Mouse (Mus musculus) lung, embryonic 14.5 days (tissue): ENCODE results near the gene Sept12. TPM values are rescaled to one million over a fixed set of nuclear protein-coding genes. Genes with fewer than 3 reads are reported as not detected.

ENCODE experiments used
- ATAC-seq: fragments of 200-750 bp; cut with Nextera tagmentation; 2 replicates; pipeline ENCODE4 v1.8.0; 2017; ENCODE audit warnings: mild to moderate bottlenecking, moderate TSS enrichment, moderate library complexity; ENCODE audit not compliant: insufficient read depth
- DNase-seq: peaks from one replicate; pipeline ENCODE4 v3.0.0-alpha.2; 2015
- H3K27ac ChIP-seq: fragments of 300-500 bp; sonication (generic); 2 replicates; pipeline ENCODE4 v1.5.1; 2014; ENCODE audit warnings: low read depth, mild to moderate bottlenecking, moderate library complexity
- H3K27me3 ChIP-seq: fragments of 300-500 bp; sonication (generic); 2 replicates; pipeline ENCODE4 v1.6.1; 2014; ENCODE audit warnings: low read length, control low read depth; ENCODE audit not compliant: insufficient read depth
- H3K36me3 ChIP-seq: fragments of 300-500 bp; sonication (generic); 2 replicates; pipeline ENCODE4 v1.6.1; 2014; ENCODE audit warnings: control low read depth; ENCODE audit not compliant: insufficient read depth
- H3K4me1 ChIP-seq: fragments of 300-500 bp; sonication (generic); 2 replicates; pipeline ENCODE4 v1.6.1; 2014; ENCODE audit warnings: antibody characterized with exemption, control low read depth; ENCODE audit not compliant: insufficient read depth
- H3K4me2 ChIP-seq: fragments of 300-500 bp; sonication (generic); 2 replicates; pipeline ENCODE4 v1.6.1; 2014; ENCODE audit warnings: mild to moderate bottlenecking
- H3K4me3 ChIP-seq: fragments of 300-500 bp; sonication (generic); 2 replicates; pipeline ENCODE4 v1.5.1; 2014; ENCODE audit warnings: low read depth, low read length
- H3K9ac ChIP-seq: fragments of 300-500 bp; sonication (generic); 2 replicates; pipeline ENCODE4 v1.6.1; 2014
- H3K9me3 ChIP-seq: fragments of 300-500 bp; sonication (generic); 2 replicates; pipeline ENCODE4 v1.6.1; 2016; ENCODE audit warnings: low read depth, low read length, control low read depth
- CTCF ChIP-seq: IDR thresholded peaks from 2 replicates; pipeline ENCODE4 v1.5.1; 2016; ENCODE audit warnings: antibody characterized with exemption, low read depth
- WGBS: fragments of 180-500 bp; shearing (Covaris S2); extraction: QIAGEN DNeasy Blood & Tissue Kit; methylation state at CpG from one replicate; pipeline ENCODE4 v1.1.7; 2014; 5-methylcytosine and 5-hydroxymethylcytosine counted together
- polyA plus RNA-seq: library from polyadenylated mRNA; unstranded; fragments of >200 nt; fragmentation: Nextera tagmentation; extraction: Ambion mirVana; gene quantifications from 2 replicates; pipeline ENCODE4 v1.2.1, GENCODE M21; 2014

The Sept12 gene
- polyA plus RNA-seq = 0.14 and 0.20 TPM in 2 replicates

GRCm38 (mm10) chr16:4997553-4997952 is at the start of gene Sept12:
Sept12 (minus strand) TSS chr16:4997852.
- Histone ChIP-seq H3K4me2 (no peak within 1 kb of the TSS), H3K9me3 (no peaks in the 10 kb centered on the region), H3K27me3 (no peaks in the 10 kb centered on the region), H3K4me1 (no peaks in the 10 kb centered on the region), H3K4me3 (no peak within 1 kb of the TSS), H3K27ac (no peak within 1 kb of the TSS), H3K36me3 (no peaks in the 10 kb centered on the region), H3K9ac (no peak within 1 kb of the TSS)
- TF ChIP-seq CTCF = no peak
- DNase-seq (peak; percentile 13), ATAC-seq (no peak)
- 36% methylated on average over 2 of the region's 3 CpGs for WGBS

- no peaks in the 10 kb centered on the region for H3K9me3 ChIP-seq
Observed at GRCm38 (mm10) chr16:5045322-5045721, 47.7 kb upstream of the Sept12 start.

GRCm38 (mm10) chr16:5036649-5037234 is 39.1 kb upstream of the Sept12 start:
- H3K27me3 ChIP-seq = no peaks in the 10 kb centered on the region
- H3K4me3 ChIP-seq = no peak overlapping the region
- H3K9me3 ChIP-seq = no peaks in the 10 kb centered on the region
- H3K4me2 ChIP-seq = no peak overlapping the region
- DNase-seq (no peak), ATAC-seq (no peak)
- H3K36me3 ChIP-seq = peaks cover 95% of the 10 kb centered on the region
- H3K9ac ChIP-seq = no peak overlapping the region
- TF ChIP-seq CTCF = no peak
- H3K27ac ChIP-seq = no peak overlapping the region
- WGBS = 71% methylated on average over 5 of the region's 5 CpGs
- no peaks in the 10 kb centered on the region for H3K4me1 ChIP-seq

More at GRCm38 (mm10) chr16:5045322-5045721, 47.7 kb upstream of the Sept12 start:
- DNase-seq (no peak), ATAC-seq (no peak)
- H3K27me3 ChIP-seq = no peaks in the 10 kb centered on the region
- no peak overlapping the region for H3K9ac ChIP-seq
- H3K27ac ChIP-seq = no peak overlapping the region
- WGBS = 93% methylated on average over 3 of the region's 3 CpGs
- no peaks in the 10 kb centered on the region for H3K4me1 ChIP-seq
- no peak overlapping the region for H3K4me2 ChIP-seq
- peaks cover 69% of the 10 kb centered on the region for H3K36me3 ChIP-seq
- H3K4me3 ChIP-seq = no peak overlapping the region
- no peak for TF ChIP-seq CTCF

GRCm38 (mm10) chr16:5035591-5035990 is 37.9 kb upstream of the Sept12 start:
- peaks cover 95% of the 10 kb centered on the region for H3K36me3 ChIP-seq
- WGBS = 95% methylated on average over 3 of the region's 3 CpGs
- no peaks in the 10 kb centered on the region for H3K27me3 ChIP-seq
- no peaks in the 10 kb centered on the region for H3K9me3 ChIP-seq
- no peak overlapping the region for H3K4me3 ChIP-seq
- H3K4me1 ChIP-seq = no peaks in the 10 kb centered on the region
- no peak overlapping the region for H3K27ac ChIP-seq
- ATAC-seq (no peak), DNase-seq (no peak)
- H3K9ac ChIP-seq = no peak overlapping the region
- no peak overlapping the region for H3K4me2 ChIP-seq
- no peak for TF ChIP-seq CTCF

GRCm38 (mm10) chr16:5029847-5030246 is 32.2 kb upstream of the Sept12 start:
- peaks cover 99% of the 10 kb centered on the region for H3K36me3 ChIP-seq
- ATAC-seq = no peak
- no peak for DNase-seq

GRCm38 (mm10) chr16:5024021-5024420 is 26.4 kb upstream of the Sept12 start:
- DNase-seq = no peak
- TF ChIP-seq CTCF = no peak
- H3K27ac ChIP-seq = no peak overlapping the region
- no peak for ATAC-seq
- no peak overlapping the region for H3K9ac ChIP-seq
- H3K9me3 ChIP-seq = no peaks in the 10 kb centered on the region
- H3K27me3 ChIP-seq = no peaks in the 10 kb centered on the region
- WGBS = 88% methylated on average over 3 of the region's 3 CpGs
- peaks cover 98% of the 10 kb centered on the region for H3K36me3 ChIP-seq
- no peak overlapping the region for H3K4me2 ChIP-seq
- H3K4me1 ChIP-seq = no peaks in the 10 kb centered on the region
- no peak overlapping the region for H3K4me3 ChIP-seq

More at GRCm38 (mm10) chr16:5029847-5030246, 32.2 kb upstream of the Sept12 start:
- no peak overlapping the region for H3K4me3 ChIP-seq
- 30% methylated on average over 2 of the region's 2 CpGs for WGBS
- H3K27me3 ChIP-seq = no peaks in the 10 kb centered on the region
- H3K9me3 ChIP-seq = no peaks in the 10 kb centered on the region
- no peak for TF ChIP-seq CTCF
- H3K27ac ChIP-seq = no peak overlapping the region
- H3K4me1 ChIP-seq = no peaks in the 10 kb centered on the region
- no peak overlapping the region for H3K9ac ChIP-seq
- no peak overlapping the region for H3K4me2 ChIP-seq

GRCm38 (mm10) chr16:5014578-5014977 is 16.9 kb upstream of the Sept12 start:
- WGBS = 81% methylated on average over 4 of the region's 4 CpGs
- H3K9ac ChIP-seq = no peak overlapping the region
- H3K4me2 ChIP-seq = no peak overlapping the region
- no peak for TF ChIP-seq CTCF
- no peaks in the 10 kb centered on the region for H3K9me3 ChIP-seq
- no peak overlapping the region for H3K27ac ChIP-seq
- ATAC-seq = no peak
- no peaks in the 10 kb centered on the region for H3K27me3 ChIP-seq
- DNase-seq = no peak
- H3K4me3 ChIP-seq = no peak overlapping the region
- peaks cover 53% of the 10 kb centered on the region for H3K36me3 ChIP-seq
- H3K4me1 ChIP-seq = no peaks in the 10 kb centered on the region
